Mouse (Mus musculus) right cerebral cortex, postnatal 36 days (tissue): ENCODE measurements around the gene Scd2.
A peak's percentile ranks its signal among the peaks of the same experiment; 100 is the strongest.
"Not testable (repeated sequence)": the region's sequence is repeated elsewhere in the genome, so short reads cannot be mapped to it uniquely, and the experiment has no call there.

Experiments
- DNase-seq, 2 experiments: peaks; one replicate each; pipeline ENCODE4 v3.0.0; 2022; ENCODE audit warnings: low spot score in 2 of 2, mixed read lengths in 1 of 2

The Scd2 gene

GRCm38 (mm10) chr19:44273711-44274110 lies 19.8 kb upstream of the Scd2 start:
- DNase-seq, result no peak

GRCm38 (mm10) chr19:44274452-44274851 lies 19.0 kb upstream of the Scd2 start:
- no peak for DNase-seq

DNA sequence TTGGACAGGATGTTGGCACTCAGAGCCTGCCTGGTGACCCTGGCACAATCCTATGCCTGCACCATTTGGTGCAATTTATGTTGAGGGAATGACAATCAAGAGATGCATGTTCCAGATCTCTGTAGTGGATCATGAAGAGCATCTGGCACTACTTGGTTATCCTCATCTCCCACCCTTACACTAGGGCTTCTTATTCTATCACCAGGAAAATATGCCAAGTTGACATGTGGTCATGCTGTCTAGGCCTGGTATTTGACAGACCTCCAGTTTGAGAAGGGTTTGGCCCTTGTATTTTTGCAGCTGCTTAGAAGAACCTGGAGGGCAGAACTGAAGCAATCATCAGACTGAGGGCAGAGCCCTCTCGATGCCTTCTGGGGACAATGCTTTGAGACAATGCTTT lies 18.1 kb upstream of the Scd2 start:
- no peak for DNase-seq

DNA sequence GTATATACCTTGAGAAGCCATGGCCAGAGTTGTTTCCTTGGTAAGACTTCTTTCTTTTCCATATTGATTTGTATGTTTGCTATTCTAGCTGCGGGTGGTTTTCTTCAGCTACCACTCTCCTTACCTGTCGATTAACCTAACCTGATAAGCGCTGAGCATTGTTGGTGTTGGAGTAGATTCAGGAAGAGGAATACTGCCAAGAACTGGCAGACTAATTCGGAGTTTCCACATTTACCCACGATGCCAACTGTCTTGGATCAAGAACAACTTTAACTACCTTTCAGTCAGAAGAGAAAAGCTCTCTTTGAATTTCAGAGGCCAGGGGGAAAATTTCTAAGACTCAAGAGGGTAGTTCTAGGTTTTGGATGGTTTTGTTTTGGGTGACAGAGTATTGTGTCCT lies 16.6 kb upstream of the Scd2 start:
- DNase-seq, result no peak

DNA sequence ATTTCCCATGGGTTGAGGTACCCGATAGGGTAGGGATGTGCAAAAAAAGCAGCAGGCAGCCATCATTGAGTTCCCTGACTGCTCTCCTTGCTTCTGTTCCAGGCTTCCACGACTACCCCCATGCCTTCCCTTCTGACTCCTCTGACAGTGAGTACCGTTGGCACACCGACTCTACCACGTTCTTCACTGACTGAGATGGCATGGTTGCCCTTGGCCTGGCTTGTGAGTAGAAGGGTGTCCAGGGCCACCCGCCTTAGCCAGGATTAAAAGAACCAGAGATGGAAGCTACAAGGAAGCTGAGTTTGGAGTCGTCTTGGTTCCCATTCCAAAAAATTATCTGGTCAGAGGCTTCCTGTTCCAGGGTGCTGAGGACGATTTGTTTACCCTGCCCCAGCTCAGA lies 15.5 kb upstream of the Scd2 start:
- no peak for DNase-seq

GRCm38 (mm10) chr19:44280755-44281154 lies 12.7 kb upstream of the Scd2 start:
- no peak for DNase-seq

- DNase-seq, result not testable (repeated sequence)
Observed at GRCm38 (mm10) chr19:44281825-44282447, 11.5 kb upstream of the Scd2 start.

DNA sequence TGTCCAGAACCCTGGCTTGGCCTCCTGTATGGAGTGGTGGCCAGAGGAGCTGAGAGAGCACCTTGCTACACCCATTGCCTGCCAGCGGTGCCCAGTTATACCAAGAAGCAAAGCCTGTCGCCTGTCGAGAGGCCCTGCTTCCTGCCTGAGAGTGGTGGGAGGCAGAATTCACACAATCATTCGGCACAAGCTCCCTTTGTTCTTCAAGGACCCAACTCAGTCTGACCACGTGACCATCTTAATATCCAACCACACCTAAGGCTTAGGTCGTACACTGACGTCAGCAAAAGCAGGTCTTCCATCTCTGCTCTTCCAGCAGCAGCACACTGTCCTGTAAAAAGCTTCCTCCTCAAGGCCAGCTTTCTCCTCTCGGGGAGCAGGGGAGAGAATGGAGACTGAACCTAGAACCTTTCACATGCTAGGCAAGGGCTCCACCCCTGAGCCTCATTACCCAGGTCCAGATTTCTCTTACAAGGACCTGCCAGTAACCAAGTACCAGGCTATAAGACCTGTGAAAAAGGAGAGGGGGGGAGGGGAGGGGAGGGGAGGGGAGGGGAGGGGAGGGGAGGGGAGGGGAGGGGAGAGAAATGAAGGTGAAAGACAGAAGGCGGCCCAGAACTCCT lies 10.8 kb upstream of the Scd2 start:
- DNase-seq, result no peak

DNA sequence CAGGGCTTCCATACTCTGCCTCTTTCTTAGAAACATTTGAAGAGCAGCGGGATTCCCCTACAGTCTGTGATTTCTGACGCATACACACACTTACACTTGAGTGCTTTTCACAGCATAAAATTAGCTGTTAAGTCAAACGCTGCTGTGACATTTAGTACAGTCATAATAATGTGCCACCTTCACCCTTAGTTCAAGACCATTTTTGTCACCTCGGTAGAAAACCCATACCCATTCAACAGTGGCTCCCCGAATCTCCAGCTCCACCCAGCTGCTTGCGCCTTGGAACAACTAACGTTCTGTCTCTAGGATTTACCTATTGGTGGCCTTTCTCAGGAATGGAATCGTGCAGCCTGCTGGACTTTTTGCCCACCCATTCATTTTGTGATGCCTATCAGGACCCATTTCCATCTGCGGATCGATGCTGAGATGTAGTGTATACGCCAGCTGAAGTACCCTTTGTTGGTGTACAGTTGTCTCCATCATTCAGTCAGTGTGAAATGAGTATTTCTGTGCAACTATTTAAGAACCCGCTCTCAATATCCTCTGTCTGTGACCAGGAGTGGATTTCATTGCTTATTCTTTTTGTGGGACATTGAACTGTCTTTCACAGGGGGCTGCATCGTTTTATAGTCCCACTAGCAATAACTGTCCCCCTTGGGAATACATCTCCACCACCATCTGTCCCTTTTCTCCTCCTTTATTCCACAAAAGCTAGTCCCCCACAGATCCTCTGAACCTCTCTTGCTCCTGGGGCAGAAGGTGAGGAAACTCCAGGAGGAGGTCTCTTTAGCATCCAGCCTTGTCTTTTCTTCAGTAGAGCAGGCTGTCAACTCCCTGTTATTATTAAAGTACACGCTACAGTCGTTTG lies 10.1 kb upstream of the Scd2 start:
- DNase-seq, result no peak

DNA sequence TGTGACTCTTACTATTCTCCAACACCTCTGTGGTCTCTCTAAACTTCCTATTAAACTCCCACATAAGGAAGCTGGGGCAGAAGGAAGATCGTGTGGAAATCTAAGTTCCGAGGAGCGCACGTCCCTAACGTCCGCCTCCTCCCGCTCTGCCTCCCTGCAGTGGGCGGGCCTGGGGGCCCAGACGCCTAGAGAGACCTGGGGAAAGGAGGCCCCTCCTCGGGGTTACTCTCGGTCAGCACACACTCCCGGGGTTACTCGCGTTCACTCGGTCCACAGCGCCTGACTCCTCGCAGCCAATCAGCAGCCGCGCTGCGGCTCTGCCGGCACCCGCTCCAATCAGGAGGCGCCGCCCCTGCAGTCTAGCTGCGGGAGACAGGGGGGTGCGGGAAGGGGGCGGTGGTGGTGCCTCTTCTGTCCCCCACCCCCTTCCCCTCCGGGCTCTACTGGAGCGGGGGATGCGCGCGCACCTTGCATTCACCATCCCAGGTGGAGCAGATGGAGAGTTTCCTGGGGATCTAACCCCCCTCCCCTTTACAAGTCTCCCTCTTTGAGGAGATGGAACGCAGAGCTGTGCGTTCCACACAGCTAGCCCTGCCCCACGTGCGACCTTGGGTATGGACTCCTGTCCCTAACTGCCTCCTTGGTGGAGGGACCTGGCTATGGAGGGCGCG lies 9.3 kb upstream of the Scd2 start:
- DNase-seq, result peak; percentile 91 to 94

GRCm38 (mm10) chr19:44284723-44285122 lies 8.8 kb upstream of the Scd2 start:
- no peak for DNase-seq

DNA sequence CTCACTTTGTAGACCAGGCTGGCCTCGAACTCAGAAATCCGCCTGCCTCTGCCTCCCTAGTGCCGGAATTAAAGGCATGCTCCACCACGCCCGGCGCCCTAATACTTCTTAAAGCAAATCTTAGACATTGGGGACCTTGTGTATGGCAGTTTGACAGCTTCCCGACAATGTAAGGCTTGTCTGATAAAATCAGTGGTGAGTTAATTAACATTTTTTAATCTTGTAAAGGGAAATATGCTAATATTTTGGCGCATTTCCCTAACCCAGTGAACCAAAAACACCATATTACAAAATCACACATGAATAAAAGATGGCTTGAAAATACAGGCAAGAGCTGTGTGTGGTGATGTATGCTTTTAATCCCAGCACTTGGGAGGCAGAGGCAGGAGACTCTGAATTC lies 7.9 kb upstream of the Scd2 start:
- no peak for DNase-seq

GRCm38 (mm10) chr19:44286109-44286508 lies 7.4 kb upstream of the Scd2 start:
- no peak for DNase-seq

GRCm38 (mm10) chr19:44287415-44288110 lies 5.9 kb upstream of the Scd2 start:
- no peak for DNase-seq

DNA sequence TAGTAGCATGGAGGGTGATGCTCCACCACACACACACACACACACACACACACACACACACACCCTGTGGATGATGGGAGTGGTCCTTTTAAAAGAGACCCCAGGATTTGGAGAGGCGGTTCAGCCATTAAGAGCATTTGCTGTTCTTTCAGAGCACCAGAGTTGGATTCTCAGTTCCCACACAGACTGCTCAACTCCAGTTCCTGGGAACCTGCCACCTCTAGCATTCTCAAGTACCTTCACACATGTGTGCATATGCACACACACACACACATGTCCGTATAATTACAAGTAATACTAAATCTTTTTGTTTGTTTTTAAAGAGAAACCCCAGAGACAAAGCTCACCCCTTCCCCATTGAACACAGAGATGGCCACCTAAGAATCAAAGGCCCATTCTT lies 1.4 kb upstream of the Scd2 start:
- DNase-seq, result no peak

DNA sequence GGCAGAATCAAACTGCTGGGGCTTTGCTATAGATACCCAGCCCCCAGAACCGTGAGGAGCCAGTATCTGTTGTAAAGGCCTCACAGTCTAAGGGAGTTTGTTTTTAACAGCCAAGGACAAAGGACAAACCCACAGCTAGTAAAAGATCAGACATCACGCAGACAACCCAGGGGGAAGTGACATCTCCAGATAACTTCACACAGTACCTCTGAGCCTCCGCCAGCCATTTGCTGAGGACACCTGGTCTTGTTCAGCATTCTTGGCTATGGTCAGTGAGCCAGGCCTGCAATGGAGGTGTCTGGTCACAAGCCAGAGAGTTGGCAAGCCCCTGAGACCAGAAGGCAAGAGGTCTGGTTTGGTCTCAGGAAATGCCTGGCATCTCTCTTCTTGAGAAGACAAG lies 991 bp upstream of the Scd2 start:
- DNase-seq, result no peak

- DNase-seq, result peak; percentile 93 to 97
Observed at GRCm38 (mm10) chr19:44293769-44294551, 486 bp downstream of the Scd2 start.

- DNase-seq, result peak; percentile 73 to 78
Observed at GRCm38 (mm10) chr19:44294588-44295041, 1.1 kb downstream of the Scd2 start.

GRCm38 (mm10) chr19:44295251-44295650 lies 1.8 kb downstream of the Scd2 start:
- no peak for DNase-seq

DNA sequence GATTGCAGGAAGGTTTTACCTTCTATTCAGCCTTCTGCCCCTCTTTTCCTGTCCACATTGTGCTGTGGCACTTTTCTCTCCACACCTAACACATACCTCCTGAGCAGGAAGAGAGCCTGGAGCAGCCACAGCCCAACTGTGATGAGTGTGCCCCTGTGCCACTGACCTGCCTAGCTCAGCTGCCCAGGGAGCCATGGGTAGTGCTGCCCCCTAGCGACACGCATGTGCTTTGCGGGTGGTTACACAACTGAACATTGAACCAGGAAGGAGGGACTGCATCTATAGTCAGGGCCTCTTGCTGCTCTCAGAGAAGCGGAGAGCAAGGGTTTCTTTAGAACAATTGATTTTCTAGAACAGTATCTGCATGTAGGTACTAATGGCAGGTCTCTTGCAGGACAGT lies 2.3 kb downstream of the Scd2 start:
- DNase-seq, result peak; percentile 78 to 79

- DNase-seq, result no peak
Observed at GRCm38 (mm10) chr19:44296186-44296585, 2.7 kb downstream of the Scd2 start.
